Mouse (Mus musculus): ENCODE data around the gene Slc25a17. TPM values are rescaled to one million over a fixed set of nuclear protein-coding genes. Genes with fewer than 3 reads are reported as not detected.

The Slc25a17 gene
- polyA plus RNA-seq, 1 experiment from 2014 or later = 122 TPM

GRCm38 (mm10) chr15:81350401-81350800 lies 10.2 kb downstream of the Slc25a17 start:
- Histone ChIP-seq H3K36me3 (peaks cover 9% of the 10 kb centered on the region; the same call in 1 of the 2 replicates), H3K9ac (no peak overlapping the region), H3K27ac (no peak overlapping the region), H3K4me3 (replicated peaks) (no peak overlapping the region), H3K4me1 (no peaks in the 10 kb centered on the region; the same call in 1 of the 2 replicates), H3K27me3 (no peaks in the 10 kb centered on the region), H3K4me2 (no peak overlapping the region), H3K9me3 (replicated peaks) (no peaks in the 10 kb centered on the region)
- 61% methylated on average over 1 of the region's 1 CpGs for WGBS
- ATAC-seq (replicated peaks; ENCODE audit: low FRiP score) = no peak

DNA sequence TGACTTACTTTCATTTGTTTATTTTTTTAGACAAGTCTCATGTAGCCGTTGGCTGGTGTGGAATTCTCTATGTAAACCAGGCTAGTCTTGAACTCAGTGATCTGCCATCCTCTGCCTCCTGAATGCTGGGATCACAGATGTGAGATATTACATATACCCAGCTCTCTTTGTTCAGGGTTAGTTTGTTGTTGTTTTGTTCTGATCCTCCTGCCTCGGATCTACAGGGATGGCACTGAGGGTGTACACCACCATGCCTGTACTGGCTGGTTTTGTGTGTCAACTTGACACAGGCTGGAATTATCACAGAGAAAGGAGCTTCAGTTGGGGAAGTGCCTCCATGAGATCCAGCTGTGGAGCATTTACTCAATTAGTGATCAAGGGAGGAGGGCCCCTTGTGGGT lies 12.2 kb downstream of the Slc25a17 start:
- Histone ChIP-seq H3K27ac (no peak overlapping the region), H3K4me1 (no peaks in the 10 kb centered on the region; the same call in 1 of the 2 replicates), H3K4me3 (replicated peaks) (no peak overlapping the region), H3K36me3 (peaks cover 18% of the 10 kb centered on the region), H3K4me2 (no peak overlapping the region), H3K27me3 (no peaks in the 10 kb centered on the region), H3K9ac (no peak overlapping the region), H3K9me3 (replicated peaks) (no peaks in the 10 kb centered on the region)
- 49% methylated on average over 2 of the region's 2 CpGs for WGBS
- no peak for ATAC-seq (replicated peaks; ENCODE audit: low FRiP score)

GRCm38 (mm10) chr15:81347466-81347865 lies 13.1 kb downstream of the Slc25a17 start:
- no peak overlapping the region for H3K27ac ChIP-seq
- H3K27me3 ChIP-seq = no peaks in the 10 kb centered on the region
- no peaks in the 10 kb centered on the region; the same call in 1 of the 2 replicates for H3K4me1 ChIP-seq
- peaks cover 24% of the 10 kb centered on the region for H3K36me3 ChIP-seq
- ATAC-seq (replicated peaks; ENCODE audit: low FRiP score) = no peak
- H3K9me3 ChIP-seq (replicated peaks) = no peaks in the 10 kb centered on the region
- WGBS = 90% methylated on average over 2 of the region's 2 CpGs
- no peak overlapping the region for H3K9ac ChIP-seq
- H3K4me3 ChIP-seq (replicated peaks) = no peak overlapping the region
- H3K4me2 ChIP-seq = no peak overlapping the region

DNA sequence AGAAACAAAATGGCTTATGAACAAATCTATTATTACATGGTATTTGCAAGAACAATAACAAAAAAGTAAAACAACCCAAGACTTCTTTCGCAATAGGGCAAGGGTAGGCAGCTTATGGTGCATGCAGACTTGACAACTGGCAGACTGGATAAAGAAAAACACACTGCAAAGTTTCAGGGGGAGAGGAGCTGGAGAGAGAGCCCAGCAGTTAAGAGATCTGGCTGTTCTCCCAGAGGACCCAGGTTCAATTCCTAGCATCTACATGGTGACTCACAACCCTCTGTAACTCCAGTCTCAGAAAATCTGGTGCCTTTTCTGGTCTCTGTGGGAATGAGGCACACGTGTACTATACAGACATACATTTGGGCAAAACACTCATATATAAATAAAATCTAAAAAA lies 19.2 kb downstream of the Slc25a17 start:
- Histone ChIP-seq H3K36me3 (peaks cover 68% of the 10 kb centered on the region), H3K4me1 (no peaks in the 10 kb centered on the region), H3K4me2 (no peak overlapping the region), H3K9ac (no peak overlapping the region), H3K27me3 (no peaks in the 10 kb centered on the region), H3K9me3 (replicated peaks) (no peaks in the 10 kb centered on the region), H3K27ac (no peak overlapping the region), H3K4me3 (replicated peaks) (no peak overlapping the region)
- 95% methylated on average over 2 of the region's 2 CpGs for WGBS
- ATAC-seq (replicated peaks; ENCODE audit: low FRiP score) = no peak

- ATAC-seq (replicated peaks; ENCODE audit: low FRiP score) = no peak
- 91% methylated on average over 3 of the region's 3 CpGs for WGBS
- no peak overlapping the region for H3K9ac ChIP-seq
These were observed 21.5 kb downstream of the Slc25a17 start for GRCm38 (mm10) chr15:81339158-81339557.

GRCm38 (mm10) chr15:81336466-81336865 lies 24.1 kb downstream of the Slc25a17 start:
- 90% methylated on average over 5 of the region's 5 CpGs for WGBS
- H3K9ac ChIP-seq = no peak overlapping the region
- H3K4me2 ChIP-seq = no peak overlapping the region
- H3K27ac ChIP-seq = no peak overlapping the region
- no peaks in the 10 kb centered on the region for H3K9me3 ChIP-seq (replicated peaks)
- no peak overlapping the region for H3K4me3 ChIP-seq (replicated peaks)
- no peaks in the 10 kb centered on the region for H3K4me1 ChIP-seq
- H3K36me3 ChIP-seq = peaks cover 89% of the 10 kb centered on the region
- no peaks in the 10 kb centered on the region for H3K27me3 ChIP-seq
- ATAC-seq (replicated peaks; ENCODE audit: low FRiP score) = no peak

More at GRCm38 (mm10) chr15:81339158-81339557, 21.5 kb downstream of the Slc25a17 start:
- no peak overlapping the region for H3K4me2 ChIP-seq
- H3K4me3 ChIP-seq (replicated peaks) = no peak overlapping the region
- no peaks in the 10 kb centered on the region for H3K27me3 ChIP-seq
- no peaks in the 10 kb centered on the region for H3K9me3 ChIP-seq (replicated peaks)
- no peaks in the 10 kb centered on the region for H3K4me1 ChIP-seq
- peaks cover 84% of the 10 kb centered on the region for H3K36me3 ChIP-seq
- no peak overlapping the region for H3K27ac ChIP-seq

DNA sequence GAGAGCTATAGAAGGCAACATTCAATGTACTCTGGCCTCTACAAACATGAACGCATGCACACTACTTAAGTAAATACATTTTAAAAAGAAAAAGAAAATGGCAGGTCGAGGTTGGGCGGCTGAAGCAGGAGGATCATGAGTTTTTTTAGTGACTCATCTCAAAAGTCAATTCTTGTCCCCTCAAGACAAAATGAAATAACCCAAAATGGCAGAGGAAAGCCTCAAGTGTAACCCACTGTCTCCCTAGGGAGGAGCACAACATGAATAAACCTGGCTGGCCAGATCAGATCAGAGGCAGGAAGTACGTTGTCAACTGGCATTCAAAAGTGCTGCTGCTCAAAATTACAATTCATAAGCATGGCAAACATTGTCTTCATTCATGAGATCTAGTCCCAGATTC lies 28.1 kb downstream of the Slc25a17 start:
- Histone ChIP-seq H3K36me3 (peaks cover 88% of the 10 kb centered on the region), H3K4me3 (replicated peaks) (no peak overlapping the region), H3K4me1 (peaks cover 9% of the 10 kb centered on the region; the same call in 1 of the 2 replicates), H3K9me3 (replicated peaks) (no peaks in the 10 kb centered on the region), H3K27ac (no peak overlapping the region), H3K4me2 (no peak overlapping the region), H3K27me3 (no peaks in the 10 kb centered on the region), H3K9ac (no peak overlapping the region)
- 90% methylated on average over 4 of the region's 4 CpGs for WGBS
- ATAC-seq (replicated peaks; ENCODE audit: low FRiP score) = no peak

DNA sequence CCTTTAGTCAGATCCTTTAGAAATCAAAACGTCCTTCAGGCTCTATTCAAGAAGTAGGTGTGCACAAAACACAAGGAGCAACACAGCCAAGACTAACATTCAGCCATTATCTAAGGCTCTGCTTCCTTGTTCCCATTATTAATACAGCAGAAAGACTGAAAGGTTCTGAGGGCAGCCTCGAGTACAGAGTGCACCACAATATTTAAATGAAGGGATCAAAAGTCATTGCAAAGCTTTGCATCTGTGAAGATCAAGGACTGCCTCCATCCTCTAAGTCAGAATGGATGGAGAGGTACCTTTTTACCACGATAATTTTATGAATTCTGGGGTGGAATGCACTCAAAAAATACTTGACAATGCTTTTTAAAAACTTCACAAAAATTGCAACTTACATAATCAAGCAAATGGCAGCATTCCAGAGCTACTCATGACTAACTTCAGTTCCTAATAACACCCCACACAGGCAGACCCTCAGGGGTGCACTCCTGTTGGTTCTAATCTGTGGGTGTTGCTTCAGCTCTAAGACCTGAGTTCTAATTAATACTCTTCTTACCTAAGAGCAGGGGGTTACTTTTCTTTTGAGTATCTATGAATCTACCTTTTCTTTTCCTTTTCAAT lies 29.7 kb downstream of the Slc25a17 start:
- no peak for ATAC-seq (replicated peaks; ENCODE audit: low FRiP score)
- H3K27ac ChIP-seq = no peak overlapping the region
- WGBS = 70% methylated on average over 3 of the region's 3 CpGs
- no peak overlapping the region for H3K9ac ChIP-seq
- H3K4me1 ChIP-seq = peaks cover 9% of the 10 kb centered on the region; the same call in 1 of the 2 replicates
- no peaks in the 10 kb centered on the region for H3K9me3 ChIP-seq (replicated peaks)
- H3K36me3 ChIP-seq = peaks cover 88% of the 10 kb centered on the region
- H3K4me3 ChIP-seq (replicated peaks) = no peak overlapping the region
- no peaks in the 10 kb centered on the region for H3K27me3 ChIP-seq
- no peak overlapping the region for H3K4me2 ChIP-seq

- peaks cover 9% of the 10 kb centered on the region; the same call in 1 of the 2 replicates for H3K4me1 ChIP-seq
- H3K27me3 ChIP-seq = no peaks in the 10 kb centered on the region
- no peak overlapping the region for H3K4me3 ChIP-seq (replicated peaks)
- 32% methylated on average over 5 of the region's 5 CpGs for WGBS
- peaks cover 89% of the 10 kb centered on the region for H3K36me3 ChIP-seq
- no peak overlapping the region for H3K9ac ChIP-seq
- no peak overlapping the region for H3K27ac ChIP-seq
- no peaks in the 10 kb centered on the region for H3K9me3 ChIP-seq (replicated peaks)
- no peak for ATAC-seq (replicated peaks; ENCODE audit: low FRiP score)
- no peak overlapping the region for H3K4me2 ChIP-seq
These were observed 30.8 kb downstream of the Slc25a17 start for GRCm38 (mm10) chr15:81329721-81330369.

GRCm38 (mm10) chr15:81327501-81327900 lies 33.1 kb downstream of the Slc25a17 start:
- H3K9me3 ChIP-seq (replicated peaks) = no peaks in the 10 kb centered on the region
- no peak overlapping the region for H3K4me2 ChIP-seq
- H3K4me1 ChIP-seq = peaks cover 9% of the 10 kb centered on the region; the same call in 1 of the 2 replicates
- no peaks in the 10 kb centered on the region for H3K27me3 ChIP-seq
- ATAC-seq (replicated peaks; ENCODE audit: low FRiP score) = no peak
- H3K4me3 ChIP-seq (replicated peaks) = no peak overlapping the region
- peaks cover 83% of the 10 kb centered on the region for H3K36me3 ChIP-seq
- H3K27ac ChIP-seq = no peak overlapping the region
- H3K9ac ChIP-seq = no peak overlapping the region
- WGBS = 90% methylated on average over 7 of the region's 7 CpGs

DNA sequence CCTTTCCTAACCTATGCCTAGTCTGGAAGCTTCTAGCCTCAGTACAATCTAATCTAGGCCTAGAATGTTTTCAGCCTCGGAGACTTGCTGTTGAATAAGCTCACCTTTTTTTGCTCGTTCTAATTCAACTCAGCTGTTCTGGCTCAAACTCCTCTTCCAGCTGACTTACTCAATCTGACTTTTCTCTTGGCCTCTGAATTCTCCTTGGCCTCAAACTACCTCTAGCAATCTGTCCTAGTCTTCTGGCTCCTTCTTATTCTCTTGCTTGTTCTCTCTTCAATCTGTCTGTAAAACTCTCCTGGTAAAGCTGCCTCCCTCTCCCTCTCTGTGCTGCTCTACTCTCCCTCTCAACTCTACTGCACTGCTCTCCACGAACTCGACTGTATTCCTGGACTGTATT lies 35.6 kb downstream of the Slc25a17 start:
- no peak for ATAC-seq (replicated peaks; ENCODE audit: low FRiP score)
- WGBS = 75% methylated on average over 4 of the region's 4 CpGs
- Histone ChIP-seq H3K27me3 (no peaks in the 10 kb centered on the region), H3K9ac (no peak overlapping the region), H3K9me3 (replicated peaks) (no peaks in the 10 kb centered on the region), H3K27ac (no peak overlapping the region), H3K4me1 (peaks cover 4% of the 10 kb centered on the region; the same call in 1 of the 2 replicates), H3K36me3 (peaks cover 93% of the 10 kb centered on the region), H3K4me2 (no peak overlapping the region), H3K4me3 (replicated peaks) (no peak overlapping the region)

- Histone ChIP-seq H3K4me2 (no peak overlapping the region), H3K4me1 (no peaks in the 10 kb centered on the region), H3K4me3 (replicated peaks) (no peak overlapping the region), H3K9ac (no peak overlapping the region), H3K27ac (no peak overlapping the region), H3K9me3 (replicated peaks) (no peaks in the 10 kb centered on the region), H3K27me3 (no peaks in the 10 kb centered on the region), H3K36me3 (peaks cover 90% of the 10 kb centered on the region)
- ATAC-seq (replicated peaks; ENCODE audit: low FRiP score) = no peak
- 92% methylated on average over 3 of the region's 3 CpGs for WGBS
These were observed 40.5 kb downstream of the Slc25a17 start for GRCm38 (mm10) chr15:81320137-81320536.
